Mouse (Mus musculus): ENCODE data around the gene Grin3b. TPM values are rescaled to one million over a fixed set of nuclear protein-coding genes. Genes with fewer than 3 reads are reported as not detected.
A peak's percentile ranks its signal among the peaks of the same experiment; 100 is the strongest.

Grin3b gene
- total RNA-seq, 2 experiments from 2014 or later = not detected

DNA sequence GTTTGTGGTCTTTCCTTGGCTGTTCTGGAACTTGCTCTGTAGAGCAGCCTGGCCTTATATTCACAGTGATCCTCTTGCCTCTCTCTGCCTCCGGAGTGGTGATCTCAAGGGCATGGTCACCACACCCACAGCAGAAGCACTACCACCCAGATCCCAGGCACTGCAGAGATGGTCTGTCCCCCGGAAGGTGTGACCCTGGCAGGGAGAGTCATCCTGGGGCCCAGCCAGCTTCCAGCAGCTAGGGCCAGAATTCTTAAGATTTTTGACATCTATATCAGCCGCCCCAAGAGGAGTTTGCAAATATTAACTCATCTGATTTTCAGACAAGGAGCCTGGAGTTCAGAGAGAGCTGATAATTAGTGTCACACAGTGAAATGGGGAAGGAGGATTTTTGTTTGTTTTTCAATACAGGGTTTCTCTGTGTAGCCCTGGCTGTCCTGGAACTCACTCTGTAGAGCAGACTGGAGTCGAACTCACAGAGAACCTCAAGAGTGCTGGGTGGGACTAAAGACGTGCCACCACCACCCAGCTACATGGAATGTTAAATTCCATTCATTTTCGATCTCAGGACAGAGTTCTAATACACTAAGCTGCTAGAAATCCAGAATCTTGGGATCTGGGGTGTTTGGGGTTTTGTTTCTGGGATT, 15.8 kb downstream of the Grin3b start:
- no peak for ATAC-seq (replicated peaks; ENCODE audit: poor library complexity)

DNA sequence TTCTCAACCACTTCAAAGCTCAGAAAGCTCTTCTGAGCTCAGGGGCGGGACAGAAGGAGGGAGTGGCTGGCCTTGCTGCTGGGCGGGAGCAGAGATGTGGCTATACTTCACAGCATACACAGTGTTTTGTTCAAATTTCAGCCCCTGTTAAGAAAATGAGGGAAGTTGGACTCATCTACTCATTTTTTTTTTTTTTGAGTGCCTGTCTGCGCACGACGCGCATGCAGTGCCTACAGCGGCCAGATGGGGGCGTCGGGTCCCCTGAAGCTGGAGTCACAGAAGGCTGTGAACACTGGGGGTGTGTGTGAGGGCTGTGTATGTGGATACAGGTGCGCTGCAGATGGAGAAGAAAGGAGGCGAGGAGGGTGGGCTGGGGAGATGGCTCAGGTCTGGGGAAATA, 16.4 kb downstream of the Grin3b start:
- peak; percentile 29 for ATAC-seq (replicated peaks; ENCODE audit: poor library complexity)

DNA sequence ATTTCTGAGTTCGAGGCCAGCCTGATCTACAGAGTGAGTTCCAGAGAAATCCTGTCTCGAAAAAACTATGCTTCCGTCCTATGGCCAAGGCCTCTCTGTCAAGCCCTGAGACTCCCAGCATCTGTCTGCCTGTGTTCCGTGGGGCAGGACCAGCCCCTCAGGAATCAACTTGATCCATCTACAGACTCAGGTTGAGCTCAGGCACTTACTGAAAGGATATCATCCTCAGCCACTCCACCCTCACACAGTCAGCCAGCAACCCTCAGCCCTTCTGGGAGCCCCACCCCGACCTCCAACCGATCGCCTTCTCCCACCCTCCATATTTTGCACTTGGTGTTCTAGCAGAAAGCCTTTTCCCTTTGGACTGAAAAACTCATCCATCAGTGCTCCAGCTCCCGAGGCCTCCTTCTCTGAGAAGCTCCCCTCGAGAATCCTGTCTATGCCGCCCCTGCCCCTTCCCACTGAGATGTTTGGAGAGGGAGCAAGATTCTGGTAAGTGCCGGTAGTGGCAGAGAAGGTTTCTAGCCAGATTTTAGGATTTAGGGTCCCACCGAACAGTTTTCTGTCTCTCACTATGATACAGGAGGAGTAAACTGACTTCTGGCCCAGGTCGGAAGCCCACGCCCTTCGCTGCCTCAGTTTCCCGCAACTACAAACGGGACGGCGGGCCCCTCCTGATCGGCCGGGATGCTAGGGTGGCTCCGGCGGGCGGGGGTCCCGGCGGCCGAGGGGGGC, 17.4 kb downstream of the Grin3b start:
- ATAC-seq (replicated peaks; ENCODE audit: poor library complexity) = no peak

DNA sequence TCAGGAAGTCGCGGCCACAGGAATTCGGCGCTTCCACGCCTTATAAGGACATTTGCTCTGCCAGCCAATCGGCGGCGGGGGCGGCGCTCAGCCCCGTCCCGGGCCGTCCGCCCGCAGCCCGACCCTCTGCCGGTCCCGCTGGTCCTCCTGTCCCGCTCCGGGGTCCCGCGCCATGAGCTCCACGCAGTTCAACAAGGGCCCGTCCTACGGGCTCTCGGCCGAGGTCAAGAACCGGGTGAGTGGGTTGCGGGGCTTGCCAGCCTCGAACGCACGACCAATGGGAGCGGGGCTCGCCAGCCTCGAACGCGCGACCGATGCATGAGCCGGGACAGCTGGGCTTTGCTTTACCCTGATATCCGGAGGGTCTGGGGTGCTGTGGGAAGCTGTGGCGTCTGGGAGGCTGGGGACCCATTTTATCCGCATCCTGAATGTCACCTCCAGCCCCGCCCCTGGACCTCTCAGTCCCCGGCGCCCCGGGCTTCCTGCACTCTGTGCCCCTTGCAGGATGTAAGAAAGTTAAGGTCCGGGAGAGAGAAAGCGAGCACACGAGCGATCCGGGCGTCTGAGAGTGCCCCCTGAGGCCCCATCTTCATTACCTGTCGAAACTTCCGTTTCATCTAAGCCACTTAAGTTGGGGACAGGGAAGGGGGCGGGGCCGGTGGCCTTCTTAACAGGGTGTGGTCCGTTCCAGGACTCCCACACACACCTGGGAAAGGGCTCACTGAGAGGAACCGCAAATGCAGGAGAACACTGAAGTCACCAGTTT, 18.2 kb downstream of the Grin3b start, which contains the start of gene Cnn2:
Gene Cnn2 (plus strand): TSS at position 79 of the 766 bp plus-strand sequence.
- ATAC-seq (replicated peaks; ENCODE audit: poor library complexity) = no peak

GRCm38 (mm10) chr10:79989272-79989786, 18.8 kb downstream of the Grin3b start:
- ATAC-seq (replicated peaks; ENCODE audit: poor library complexity) = no peak

DNA sequence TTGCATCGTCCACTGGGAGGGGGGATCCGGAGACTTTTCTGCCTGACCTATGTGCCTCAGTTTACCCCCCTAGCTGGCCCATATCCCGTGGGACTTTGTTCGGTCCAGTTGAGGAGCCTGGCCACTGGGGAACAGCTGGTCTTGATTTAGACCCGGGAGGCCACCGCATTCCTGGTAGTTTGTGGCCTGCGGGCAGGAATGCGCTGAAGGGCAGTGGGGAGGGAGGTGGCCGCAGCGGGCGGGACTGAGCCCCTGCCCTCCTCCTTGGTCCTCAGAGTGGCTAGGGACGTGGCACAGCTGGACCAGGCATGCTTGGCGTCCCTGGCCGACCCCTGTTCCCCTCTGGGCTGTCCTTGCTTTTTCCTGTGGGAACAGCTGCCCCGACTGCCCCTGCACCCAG, 19.4 kb downstream of the Grin3b start:
- ATAC-seq (replicated peaks; ENCODE audit: poor library complexity) = no peak

- no peak for ATAC-seq (replicated peaks; ENCODE audit: poor library complexity)
Measured at GRCm38 (mm10) chr10:79991099-79991498, 20.6 kb downstream of the Grin3b start.

GRCm38 (mm10) chr10:79991548-79991947, 21.0 kb downstream of the Grin3b start:
- no peak for ATAC-seq (replicated peaks; ENCODE audit: poor library complexity)

GRCm38 (mm10) chr10:79994397-79995115, 24.0 kb downstream of the Grin3b start:
- ATAC-seq (replicated peaks; ENCODE audit: poor library complexity) = peak; percentile 43

DNA sequence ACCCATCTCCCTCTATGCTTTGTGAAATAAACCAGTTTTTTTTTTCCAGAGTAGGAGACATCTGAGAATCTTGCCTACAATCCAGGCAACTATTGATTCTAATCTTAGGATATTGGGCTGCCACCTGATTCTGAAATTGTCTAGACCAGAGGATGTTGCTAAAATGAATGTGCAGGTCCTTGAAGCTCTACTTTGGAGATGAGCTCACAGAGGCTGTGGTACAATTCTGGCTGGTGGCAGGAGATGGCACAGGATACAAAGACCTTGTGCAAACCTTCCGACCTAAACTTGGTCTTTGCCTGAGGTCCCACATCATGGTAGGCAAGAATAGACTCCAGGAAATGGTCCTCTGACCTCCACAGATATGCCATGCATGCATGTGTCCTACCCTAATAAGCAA, 25.1 kb downstream of the Grin3b start:
- no peak for ATAC-seq (replicated peaks; ENCODE audit: poor library complexity)

GRCm38 (mm10) chr10:79996272-79997033, 25.9 kb downstream of the Grin3b start, which contains the start of gene Abca7:
Gene Abca7 (plus strand): TSS chr10:79996494.
- peak; percentile 79 for ATAC-seq (replicated peaks; ENCODE audit: poor library complexity)

DNA sequence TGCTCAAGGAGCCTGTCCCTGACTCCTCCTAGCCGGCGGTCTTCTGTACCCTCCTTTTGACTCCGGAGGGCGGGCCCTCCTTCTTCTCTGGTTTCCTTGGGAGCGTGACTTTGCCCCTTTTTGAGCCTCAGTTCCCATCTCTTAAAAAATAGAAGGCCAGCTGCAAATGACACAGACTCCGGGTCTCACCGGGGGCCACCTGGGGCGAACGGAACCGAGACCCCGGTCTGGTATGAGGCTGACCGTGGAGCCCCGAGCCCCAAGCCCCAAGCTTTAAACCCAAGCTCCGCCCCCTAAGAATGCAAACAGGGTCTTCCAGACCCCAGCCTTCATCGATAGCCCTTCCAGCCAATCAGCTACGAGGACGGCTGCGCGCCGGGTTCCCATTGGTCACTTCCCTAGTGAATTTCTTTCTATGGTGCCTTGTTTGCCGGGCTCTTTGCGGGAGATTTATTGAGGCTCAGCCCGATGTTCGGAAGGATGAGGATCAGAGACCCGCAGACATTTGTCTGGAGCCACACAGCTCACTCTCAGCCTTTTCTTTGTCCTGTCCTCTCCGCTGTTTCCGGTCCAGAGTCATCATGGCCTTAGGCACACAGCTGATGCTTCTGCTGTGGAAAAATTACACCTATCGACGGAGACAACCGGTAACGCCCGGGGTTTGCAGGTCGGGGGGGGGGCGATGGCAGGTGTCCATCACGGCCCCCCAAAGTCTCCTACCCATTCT, 26.7 kb downstream of the Grin3b start:
- peak; percentile 52 for ATAC-seq (replicated peaks; ENCODE audit: poor library complexity)

DNA sequence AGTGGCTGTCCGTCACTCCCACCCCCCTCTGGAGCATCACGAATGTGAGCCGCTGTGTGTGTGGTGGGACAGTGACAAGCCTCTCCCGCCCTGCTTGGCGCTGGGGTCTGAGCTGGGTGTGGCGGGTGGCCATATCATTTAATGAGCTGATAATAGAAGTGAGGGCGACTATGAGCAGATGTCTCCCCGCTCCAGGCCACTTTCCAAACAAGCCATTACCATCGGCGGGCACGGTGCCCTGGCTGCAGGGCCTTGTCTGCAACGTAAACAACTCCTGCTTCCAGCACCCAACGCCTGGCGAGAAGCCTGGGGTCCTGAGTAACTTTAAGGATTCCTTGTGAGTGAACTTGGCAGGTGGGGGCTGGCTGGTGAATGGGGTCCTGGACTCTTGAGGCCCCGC, 27.3 kb downstream of the Grin3b start:
- peak; percentile 20 for ATAC-seq (replicated peaks; ENCODE audit: poor library complexity)

DNA sequence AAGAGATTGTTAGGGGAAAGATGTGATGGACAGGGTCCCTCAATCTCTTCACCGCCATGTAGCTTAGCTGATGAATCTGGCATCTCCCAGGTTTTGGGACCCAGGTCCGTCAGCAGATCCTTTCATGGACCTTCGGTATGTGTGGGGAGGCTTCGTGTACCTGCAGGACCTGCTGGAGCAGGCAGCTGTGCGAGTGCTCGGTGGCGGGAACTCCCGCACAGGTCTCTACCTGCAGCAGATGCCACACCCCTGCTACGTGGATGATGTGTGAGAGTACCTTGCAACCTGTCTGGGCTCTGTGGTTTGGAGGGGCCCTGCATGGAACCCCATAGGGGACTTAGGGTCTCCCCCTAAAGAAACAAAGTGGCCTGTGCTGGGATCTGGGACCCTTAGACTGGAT, 31.4 kb downstream of the Grin3b start:
- ATAC-seq (replicated peaks; ENCODE audit: poor library complexity) = no peak

GRCm38 (mm10) chr10:80002829-80003228, 32.3 kb downstream of the Grin3b start:
- no peak for ATAC-seq (replicated peaks; ENCODE audit: poor library complexity)

DNA sequence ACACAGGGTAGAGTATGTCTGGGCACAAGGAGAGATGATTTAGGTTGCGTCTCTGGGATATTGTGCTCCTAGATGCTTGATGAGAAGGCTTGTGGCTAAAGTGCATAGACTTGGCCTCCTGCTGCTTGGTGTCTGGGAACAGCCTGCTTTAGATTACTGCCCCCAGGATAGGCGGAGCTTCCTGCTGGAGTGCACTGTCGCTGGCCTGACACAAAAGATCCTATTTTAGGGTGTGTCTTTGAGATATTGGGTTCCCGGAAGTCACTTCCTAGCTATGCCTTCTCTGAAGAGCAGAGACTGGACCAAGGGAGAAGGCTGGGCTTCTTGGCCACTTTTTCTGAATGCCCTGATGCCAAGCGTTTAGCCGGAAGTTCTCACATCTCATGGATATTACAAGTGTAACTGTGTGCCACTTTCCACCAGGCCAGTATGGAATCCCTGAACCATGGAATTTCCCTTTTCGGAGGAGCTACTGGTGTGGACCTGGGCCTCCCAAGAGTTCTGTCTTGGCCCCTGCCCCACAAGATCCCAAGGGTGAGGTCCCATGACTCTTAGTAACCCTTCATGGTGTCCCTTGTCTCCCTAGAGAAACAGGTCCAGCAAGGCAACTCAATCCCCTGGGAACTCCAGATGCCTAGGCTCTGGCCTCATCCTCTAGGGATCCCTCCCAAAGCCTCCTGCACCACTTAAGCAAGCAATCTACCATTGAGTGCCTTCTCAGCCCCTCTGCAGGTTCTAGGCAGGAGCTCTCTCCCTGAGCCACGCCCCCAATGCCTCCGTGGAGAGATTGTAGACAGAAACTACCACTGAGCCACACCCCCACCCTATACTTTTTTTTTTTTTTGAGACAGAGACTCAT, 33.1 kb downstream of the Grin3b start:
- ATAC-seq (replicated peaks; ENCODE audit: poor library complexity) = peak; percentile 85

- no peak for ATAC-seq (replicated peaks; ENCODE audit: poor library complexity)
Measured at GRCm38 (mm10) chr10:80004233-80004705, 33.8 kb downstream of the Grin3b start.

GRCm38 (mm10) chr10:80011740-80012139, 41.2 kb downstream of the Grin3b start:
- no peak for ATAC-seq (replicated peaks; ENCODE audit: poor library complexity)
